Mouse (Mus musculus) heart, postnatal 0 days (tissue): Measurements from ENCODE around the gene Npm3. TPM values are rescaled to one million over a fixed set of nuclear protein-coding genes. Genes with fewer than 3 reads are reported as not detected.

Experiments
- ATAC-seq: fragments of 200-750 bp; cut with Nextera tagmentation; 2 replicates; pipeline ENCODE4 v1.8.0; 2017; ENCODE audit warnings: low read depth, moderate number of reproducible peaks, moderate library complexity; ENCODE audit not compliant: insufficient read depth
- DNase-seq: peaks from one replicate; pipeline ENCODE4 v3.0.0-alpha.2; 2016; ENCODE audit warnings: low spot score
- H3K27ac ChIP-seq: fragments of 300-500 bp; sonication (generic); 2 replicates; pipeline ENCODE4 v1.5.1; 2014; ENCODE audit warnings: low read depth, mild to moderate bottlenecking
- H3K27me3 ChIP-seq: fragments of 300-500 bp; sonication (generic); 2 replicates; pipeline ENCODE4 v1.6.1; 2014; ENCODE audit warnings: low read length, mixed read lengths; ENCODE audit not compliant: control insufficient read depth, insufficient read depth
- H3K36me3 ChIP-seq: fragments of 300-500 bp; sonication (generic); replicated peaks from 2 replicates; pipeline ENCODE4 v1.6.1; 2014; ENCODE audit warnings: low read length, mixed read lengths; ENCODE audit not compliant: control insufficient read depth, insufficient read depth
- H3K4me1 ChIP-seq: fragments of 300-500 bp; sonication (generic); 2 replicates; pipeline ENCODE4 v1.6.1; 2014; ENCODE audit warnings: antibody characterized with exemption; ENCODE audit not compliant: control insufficient read depth, insufficient read depth
- H3K4me2 ChIP-seq: fragments of 300-500 bp; sonication (generic); 2 replicates; pipeline ENCODE4 v1.6.1; 2014; ENCODE audit warnings: low read depth, mild to moderate bottlenecking, low read length, moderate library complexity
- H3K4me3 ChIP-seq: fragments of 300-500 bp; sonication (generic); 2 replicates; pipeline ENCODE4 v1.5.1; 2014; ENCODE audit warnings: low read depth, low read length
- H3K9ac ChIP-seq: fragments of 300-500 bp; sonication (generic); replicated peaks from 2 replicates; pipeline ENCODE4 v1.6.1; 2014; ENCODE audit warnings: low read depth, low read length, mixed read lengths
- H3K9me3 ChIP-seq: fragments of 300-500 bp; sonication (generic); replicated peaks from 2 replicates; pipeline ENCODE4 v1.6.1; 2016; ENCODE audit warnings: low read length; ENCODE audit not compliant: control insufficient read depth
- CTCF ChIP-seq: IDR thresholded peaks from 2 replicates; pipeline ENCODE4 v1.5.1; 2016; ENCODE audit warnings: antibody characterized with exemption, control low read depth, low read depth
- EP300 ChIP-seq: IDR thresholded peaks from 2 replicates; pipeline ENCODE4 v1.6.1; 2016; ENCODE audit warnings: antibody characterized with exemption, low read depth
- WGBS: fragments of 180-500 bp; shearing (Covaris S2); extraction: QIAGEN DNeasy Blood & Tissue Kit; methylation state at CpG from one replicate; pipeline ENCODE4 v1.1.7; 2014; 5-methylcytosine and 5-hydroxymethylcytosine counted together
- polyA plus RNA-seq: library from polyadenylated mRNA; unstranded; fragments of >200 nt; fragmentation: Nextera tagmentation; extraction: Ambion mirVana; gene quantifications from 2 replicates; pipeline ENCODE4 v1.2.1, GENCODE M21; 2015
- total RNA-seq: library from RNA; depleted of rRNA; stranded (reverse); fragments of >200 nt; gene quantifications from 2 replicates; pipeline ENCODE4 v1.2.3, GENCODE M21; 2014; ENCODE audit warnings: low replicate concordance

Npm3 gene
- total and polyA plus RNA-seq, 2 experiments from 2014 or later: 7.6 to 38.2 TPM

- DNase-seq (no peak), ATAC-seq (no peak)
- no peak overlapping the region for H3K4me2 ChIP-seq
- H3K36me3 ChIP-seq: peaks cover 59% of the 10 kb centered on the region
- TF ChIP-seq EP300: no peak
- TF ChIP-seq CTCF: no peak
- 86% methylated on average over 7 of the region's 7 CpGs for WGBS
- no peak overlapping the region for H3K4me3 ChIP-seq
- H3K4me1 ChIP-seq: peaks cover 11% of the 10 kb centered on the region; the same call in 1 of the 2 replicates
- no peaks in the 10 kb centered on the region for H3K9me3 ChIP-seq
- no peak overlapping the region for H3K27ac ChIP-seq
- no peak overlapping the region for H3K9ac ChIP-seq
- H3K27me3 ChIP-seq: no peaks in the 10 kb centered on the region
Observed at GRCm38 (mm10) chr19:45751881-45752280, 2.5 kb upstream of the Npm3 start.

GRCm38 (mm10) chr19:45748691-45749242 lies 624 bp downstream of the Npm3 start:
- 1% methylated on average over 28 of the region's 33 CpGs for WGBS
- Histone ChIP-seq H3K27ac (peak overlapping the region; percentile 0; the same call in 1 of the 2 replicates), H3K4me1 (peaks cover 15% of the 10 kb centered on the region), H3K36me3 (peaks cover 29% of the 10 kb centered on the region), H3K9me3 (no peaks in the 10 kb centered on the region), H3K4me3 (peak overlapping the region; percentile 75), H3K9ac (peak overlapping the region; percentile 74), H3K4me2 (peak overlapping the region; percentile 99), H3K27me3 (peaks cover 24% of the 10 kb centered on the region)
- ATAC-seq: peak; percentile 32
- DNase-seq: no peak
- TF ChIP-seq EP300: no peak
- no peak for TF ChIP-seq CTCF

- Histone ChIP-seq H3K4me3 (peak overlapping the region; percentile 75; the same call in 1 of the 2 replicates), H3K27ac (no peak overlapping the region), H3K4me1 (peaks cover 15% of the 10 kb centered on the region), H3K9me3 (no peaks in the 10 kb centered on the region), H3K4me2 (peak overlapping the region; percentile 99), H3K27me3 (peaks cover 30% of the 10 kb centered on the region), H3K9ac (no peak overlapping the region), H3K36me3 (peaks cover 25% of the 10 kb centered on the region)
- whole genome bisulfite sequencing: 39% methylated on average over 9 of the region's 9 CpGs
- no peak for DNase-seq
- ATAC-seq: no peak
- TF ChIP-seq CTCF: no peak
- TF ChIP-seq EP300: no peak
Observed at GRCm38 (mm10) chr19:45748206-45748605, 1.2 kb downstream of the Npm3 start.

GRCm38 (mm10) chr19:45747028-45747867 lies 2.1 kb downstream of the Npm3 start:
- TF ChIP-seq CTCF: peak; percentile 88
- no peak for TF ChIP-seq EP300
- H3K27me3 ChIP-seq: peaks cover 37% of the 10 kb centered on the region
- H3K4me1 ChIP-seq: peaks cover 15% of the 10 kb centered on the region
- no peak overlapping the region for H3K4me3 ChIP-seq
- H3K9me3 ChIP-seq: no peaks in the 10 kb centered on the region
- no peak overlapping the region for H3K4me2 ChIP-seq
- no peak overlapping the region for H3K27ac ChIP-seq
- DNase-seq (peak; percentile 61), ATAC-seq (peak; percentile 10)
- no peak overlapping the region for H3K9ac ChIP-seq
- H3K36me3 ChIP-seq: peaks cover 16% of the 10 kb centered on the region
- WGBS: 27% methylated on average over 11 of the region's 11 CpGs

- H3K4me3 ChIP-seq: peak overlapping the region; percentile 18
- peak overlapping the region; percentile 40 for H3K4me2 ChIP-seq
- H3K9me3 ChIP-seq: no peaks in the 10 kb centered on the region
- TF ChIP-seq EP300 (no peak), CTCF (peak; percentile 81)
- no peak overlapping the region for H3K9ac ChIP-seq
- DNase-seq (peak; percentile 49), ATAC-seq (peak; percentile 19; the same call in 1 of the 2 replicates)
- peaks cover 46% of the 10 kb centered on the region for H3K27me3 ChIP-seq
- H3K36me3 ChIP-seq: peaks cover 8% of the 10 kb centered on the region
- no peak overlapping the region for H3K27ac ChIP-seq
- 10% methylated on average over 29 of the region's 29 CpGs for WGBS
- peaks cover 15% of the 10 kb centered on the region for H3K4me1 ChIP-seq
Observed at GRCm38 (mm10) chr19:45746153-45747020, 3.0 kb downstream of the Npm3 start.
